Mouse (Mus musculus): ENCODE results near the gene Sema6b. TPM values are rescaled to one million over a fixed set of nuclear protein-coding genes. Genes with fewer than 3 reads are reported as not detected.
A peak's percentile ranks its signal among the peaks of the same experiment; 100 is the strongest.
"Not testable (repeated sequence)": the region's sequence is repeated elsewhere in the genome, so short reads cannot be mapped to it uniquely, and the experiment has no call there.

The Sema6b gene
- total RNA-seq, 2 experiments from 2014 or later: 119 to 123 TPM

DNA sequence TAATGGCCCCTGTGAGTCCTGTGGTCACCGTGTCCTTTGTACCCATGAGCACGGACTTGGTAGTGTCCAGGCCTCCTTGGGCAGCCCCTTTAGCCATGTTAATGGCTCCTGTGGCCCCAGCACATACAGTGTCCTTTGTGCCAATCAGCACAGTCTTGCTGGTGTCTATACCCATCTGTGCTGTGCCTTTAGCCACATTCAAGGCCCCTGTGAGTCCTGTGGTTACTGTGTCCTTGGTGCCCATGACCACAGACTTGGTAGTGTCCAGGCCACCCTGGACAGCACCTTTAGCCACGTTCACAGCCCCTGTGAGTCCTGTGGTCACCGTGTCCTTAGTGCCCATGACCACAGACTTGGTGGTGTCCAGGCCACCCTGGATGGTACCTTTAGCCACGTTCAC lies 35.3 kb downstream of the Sema6b start:
- not testable (repeated sequence) for DNase-seq (ENCODE audit: extremely low spot score in 1 of 2, low spot score in 2 of 2)

GRCm38 (mm10) chr17:56103465-56104285 lies 36.5 kb downstream of the Sema6b start:
- no peak for DNase-seq (ENCODE audit: extremely low spot score in 1 of 2, low spot score in 2 of 2)
- intact Hi-C loops (cut with DNase I): no loop called here

More for the DNA sequence above, 35.3 kb downstream of the Sema6b start:
- intact Hi-C loops (cut with DNase I): not testable (repeated sequence)

DNA sequence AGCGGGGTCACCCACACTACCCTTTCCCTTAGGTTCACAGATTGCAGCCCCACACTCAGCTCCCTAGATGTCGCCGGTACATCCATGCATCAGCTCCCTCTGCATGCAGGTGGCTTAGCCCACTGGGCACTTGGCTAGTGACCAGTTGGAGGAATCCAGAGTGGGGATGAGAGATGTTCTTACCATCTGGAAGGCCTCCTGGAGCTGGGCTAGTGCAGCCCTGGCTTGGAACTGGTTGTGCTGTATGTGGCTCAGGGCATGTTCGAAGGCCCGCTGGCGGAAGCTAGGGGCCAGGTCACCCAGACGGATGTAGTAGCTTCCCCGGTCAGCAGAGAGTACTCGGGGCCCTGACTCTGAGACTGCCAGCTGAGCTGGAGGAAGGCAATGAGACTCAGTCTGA lies 37.2 kb downstream of the Sema6b start:
- intact Hi-C loops (cut with DNase I): no loop called here
- no peak for DNase-seq (ENCODE audit: extremely low spot score in 1 of 2, low spot score in 2 of 2)

DNA sequence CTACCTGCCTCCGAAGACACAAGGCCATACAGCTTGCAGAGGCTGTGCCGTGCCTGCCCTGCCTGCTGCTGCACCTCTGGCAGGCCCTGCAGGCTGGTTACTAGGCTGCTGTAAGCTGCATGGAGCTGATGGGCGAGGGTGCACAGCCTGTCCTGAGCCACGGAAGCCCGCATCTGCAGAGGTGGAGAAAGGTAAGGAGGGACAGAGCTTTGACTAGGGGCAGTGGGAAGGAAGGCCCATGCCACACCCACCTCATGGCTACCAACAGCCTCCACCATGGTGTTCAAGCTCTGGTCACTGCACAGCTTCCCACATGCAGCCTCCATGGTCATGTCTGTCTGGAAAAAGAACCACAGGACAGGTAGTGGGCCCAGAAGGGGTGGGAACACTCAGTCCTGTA lies 38.0 kb downstream of the Sema6b start:
- intact Hi-C loops (cut with DNase I): no loop called here
- DNase-seq (ENCODE audit: extremely low spot score in 1 of 2, low spot score in 2 of 2): no peak

GRCm38 (mm10) chr17:56100811-56101210 lies 39.3 kb downstream of the Sema6b start:
- DNase-seq (ENCODE audit: extremely low spot score in 1 of 2, low spot score in 2 of 2): no peak
- intact Hi-C loops (cut with DNase I): no loop called here

- intact Hi-C loops (cut with DNase I): no loop called here
- DNase-seq (ENCODE audit: extremely low spot score in 1 of 2, low spot score in 2 of 2): no peak
Observed at GRCm38 (mm10) chr17:56098711-56099572, 41.2 kb downstream of the Sema6b start.

DNA sequence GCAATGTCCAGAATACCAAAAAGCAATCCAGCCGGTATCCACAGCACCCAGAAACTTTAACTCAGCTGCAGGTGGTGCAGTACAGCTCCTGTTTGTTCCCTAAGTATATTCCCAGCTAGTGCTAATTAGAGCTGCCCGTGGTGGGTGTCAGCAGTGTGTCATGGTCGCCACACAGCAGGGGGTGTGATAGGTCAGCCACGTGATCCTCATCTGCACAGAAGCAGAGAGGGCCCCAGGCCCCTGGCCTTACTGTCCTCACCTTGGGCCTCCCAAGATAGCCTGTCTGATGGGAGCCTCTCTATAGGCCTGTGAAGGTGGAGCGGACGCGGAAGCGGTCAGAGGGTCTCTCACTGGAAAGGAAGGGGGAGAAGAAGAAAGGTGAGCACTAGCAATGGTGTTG lies 42.0 kb downstream of the Sema6b start:
- intact Hi-C loops (cut with DNase I): no loop called here
- DNase-seq (ENCODE audit: extremely low spot score in 1 of 2, low spot score in 2 of 2): no peak

DNA sequence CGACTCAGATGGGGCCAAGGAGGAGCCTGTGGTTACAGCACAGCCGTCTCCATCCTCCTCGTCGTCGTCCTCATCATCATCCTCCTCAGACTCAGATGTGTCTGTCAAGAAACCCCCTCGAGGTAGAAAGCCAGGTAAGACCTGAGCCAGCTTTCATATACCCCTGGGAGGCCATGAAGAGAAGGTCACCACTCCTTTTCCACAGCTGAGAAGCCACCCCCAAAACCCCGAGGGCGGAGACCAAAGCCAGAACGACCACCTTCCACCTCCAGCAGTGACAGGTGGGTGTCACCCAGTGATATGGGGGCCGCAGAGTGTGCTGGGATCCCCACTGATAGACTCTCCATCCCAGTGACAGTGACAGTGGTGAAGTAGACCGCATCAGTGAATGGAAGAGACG lies 43.3 kb downstream of the Sema6b start:
- intact Hi-C loops (cut with DNase I): no loop called here
- DNase-seq (ENCODE audit: extremely low spot score in 1 of 2, low spot score in 2 of 2): no peak

DNA sequence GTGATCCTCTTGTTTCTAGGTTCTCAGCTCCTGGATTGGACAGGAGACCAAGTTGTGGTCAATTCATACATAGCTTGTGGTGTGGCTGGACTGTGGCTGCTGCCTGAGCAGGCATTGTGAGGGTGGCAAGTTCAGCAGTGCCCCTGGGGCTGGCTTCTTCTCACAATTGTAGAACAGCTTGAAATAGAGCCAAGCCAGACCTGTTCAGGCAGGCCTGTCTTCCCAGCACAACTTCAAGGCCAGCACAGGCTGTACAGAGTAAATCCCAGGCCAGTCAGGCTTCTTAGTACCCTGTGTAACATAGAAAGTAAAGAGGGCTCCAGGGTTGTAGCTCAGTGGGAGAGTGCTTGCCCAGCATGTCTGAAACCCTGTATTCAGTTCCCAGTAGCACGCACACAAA lies 47.3 kb downstream of the Sema6b start:
- intact Hi-C loops (cut with DNase I): no loop called here
- no peak for DNase-seq (ENCODE audit: extremely low spot score in 1 of 2, low spot score in 2 of 2)

DNA sequence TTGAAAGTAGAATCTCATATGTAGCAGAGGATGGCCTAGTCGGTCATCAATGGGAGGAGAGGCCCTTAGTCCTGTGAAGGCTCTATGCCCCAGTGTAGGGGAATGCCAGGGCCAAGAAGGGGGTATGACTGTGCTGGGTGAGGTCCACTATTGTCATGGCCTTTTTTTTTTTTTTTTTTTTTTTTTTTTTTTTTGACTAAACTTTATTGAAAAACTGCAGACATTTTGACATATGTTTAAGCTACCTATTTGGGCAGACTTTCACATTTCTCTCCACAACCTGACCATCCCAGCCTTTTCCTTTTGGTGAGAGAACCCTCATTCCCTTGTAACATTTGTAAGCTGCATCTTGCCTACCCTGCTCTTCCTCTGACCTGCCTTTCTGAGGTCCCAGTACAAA lies 47.8 kb downstream of the Sema6b start:
- intact Hi-C loops (cut with DNase I): no loop called here
- no peak for DNase-seq (ENCODE audit: extremely low spot score in 1 of 2, low spot score in 2 of 2)

DNA sequence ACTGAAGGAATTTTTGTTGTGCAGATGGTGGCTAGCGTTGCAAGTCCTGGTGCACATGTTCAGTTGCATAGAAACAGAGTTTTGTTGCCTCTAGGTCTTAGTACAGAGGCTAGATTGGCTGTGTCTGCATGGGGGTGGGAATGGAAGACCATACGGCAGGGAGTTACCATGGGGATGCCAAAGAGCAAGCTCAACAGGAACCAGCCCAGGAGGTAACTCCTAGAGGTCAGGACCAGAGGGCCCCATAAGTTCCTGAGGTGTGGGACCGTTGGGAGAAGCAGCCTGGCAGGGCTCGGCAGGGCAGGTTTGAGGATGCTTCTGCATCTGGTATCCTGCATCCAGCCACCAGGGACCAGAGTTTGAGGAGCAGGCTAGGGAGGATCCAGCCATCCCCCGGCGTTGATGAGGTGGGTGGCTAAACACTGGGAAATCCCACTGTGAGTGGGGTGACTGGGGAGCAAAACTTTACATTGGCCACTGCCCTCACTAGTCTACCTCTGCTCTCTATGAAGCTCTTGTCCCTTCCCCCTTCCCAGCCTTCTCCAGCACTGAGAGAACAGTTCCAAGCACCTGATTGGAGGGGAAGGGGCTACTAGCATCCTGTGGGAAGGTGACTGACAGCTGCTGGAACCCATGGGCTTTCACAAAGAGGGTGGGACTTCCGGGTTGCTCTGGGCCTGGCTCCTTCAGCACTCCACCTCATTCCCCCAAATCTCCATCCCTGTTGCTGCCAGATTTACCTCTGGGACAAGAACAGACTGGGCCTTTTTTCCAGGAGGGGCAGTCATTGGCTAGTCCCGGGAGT lies 59.2 kb downstream of the Sema6b start:
- DNase-seq (ENCODE audit: extremely low spot score in 1 of 2, low spot score in 2 of 2): peak; percentile 71 to 79
- intact Hi-C loops (cut with DNase I): no loop called here

GRCm38 (mm10) chr17:56079921-56080320 lies 60.2 kb downstream of the Sema6b start:
- DNase-seq (ENCODE audit: extremely low spot score in 1 of 2, low spot score in 2 of 2): peak in 1 of 2 experiments; percentile 47
- intact Hi-C loops (cut with DNase I): no loop called here

DNA sequence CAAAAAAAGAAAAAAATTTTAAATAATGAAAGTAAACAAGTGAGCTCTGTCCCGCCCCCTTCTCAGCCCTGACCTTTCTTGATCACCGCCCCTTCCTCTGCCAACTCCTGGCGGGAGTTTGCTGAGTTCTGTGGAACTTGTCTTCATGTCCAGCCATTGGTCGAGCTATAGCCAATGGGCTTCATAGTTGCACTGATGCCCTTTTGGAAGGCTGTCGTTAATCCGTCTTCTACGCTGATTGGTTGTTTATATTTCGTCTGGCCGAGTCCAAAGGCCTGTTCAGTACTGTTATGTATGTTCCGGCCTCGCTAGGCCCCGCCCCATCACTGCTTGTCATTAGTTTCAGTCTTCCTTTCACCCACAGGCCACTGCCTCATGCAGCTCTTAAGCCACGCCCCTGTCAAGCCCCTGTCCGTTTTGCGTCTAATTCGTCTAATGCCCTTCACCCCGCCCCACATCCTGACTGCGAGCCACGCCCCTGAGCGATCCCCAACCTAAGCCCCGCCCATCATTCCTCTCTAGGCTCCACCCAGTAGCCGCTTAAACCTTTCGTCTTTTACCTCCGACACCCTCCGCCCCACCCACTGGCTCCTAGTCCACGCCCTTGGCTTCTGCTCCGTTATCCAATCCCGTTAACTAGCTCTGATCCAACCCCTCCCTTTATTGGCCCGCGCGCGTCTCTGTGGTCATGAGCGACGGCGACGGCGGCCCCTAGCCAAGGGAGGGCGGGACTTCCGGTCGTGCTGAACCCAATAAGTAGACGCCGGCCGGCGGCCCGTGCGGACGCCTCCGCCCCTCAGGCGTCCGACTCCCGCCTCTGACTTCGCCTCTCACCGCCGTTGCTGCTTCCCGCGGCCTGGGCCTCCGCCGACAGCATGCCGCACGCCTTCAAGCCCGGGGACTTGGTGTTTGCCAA lies 61.0 kb downstream of the Sema6b start, which contains the start of gene Hdgfl2:
Gene Hdgfl2, plus strand, starts transcription at position 755 of the 916 bp plus-strand sequence.
- DNase-seq (ENCODE audit: extremely low spot score in 1 of 2, low spot score in 2 of 2): peak; percentile 100
- intact Hi-C loops (cut with DNase I): no loop called here

GRCm38 (mm10) chr17:56078361-56078760 lies 61.8 kb downstream of the Sema6b start:
- intact Hi-C loops (cut with DNase I); DNase-seq (ENCODE audit: extremely low spot score in 1 of 2, low spot score in 2 of 2): not testable (repeated sequence)

DNA sequence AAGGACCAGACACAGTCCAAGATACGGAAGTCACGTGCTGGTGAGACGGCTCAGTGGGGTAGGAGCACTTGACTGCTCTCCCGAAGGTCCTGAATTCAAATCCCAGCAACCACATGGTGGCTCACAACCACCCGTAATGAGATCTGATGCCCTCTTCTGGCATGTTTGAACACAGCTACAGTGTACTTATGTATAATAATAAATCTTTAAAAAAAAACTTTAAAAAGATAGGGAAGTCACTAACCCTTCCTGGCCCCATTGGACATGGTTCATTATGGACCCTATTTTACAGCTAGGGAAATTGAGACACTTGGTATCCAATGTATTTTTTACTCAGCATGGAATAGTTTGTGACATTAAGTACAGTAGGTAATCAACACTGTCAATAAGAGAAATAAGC lies 62.6 kb downstream of the Sema6b start:
- intact Hi-C loops (cut with DNase I): no loop called here
- no peak for DNase-seq (ENCODE audit: extremely low spot score in 1 of 2, low spot score in 2 of 2)

DNA sequence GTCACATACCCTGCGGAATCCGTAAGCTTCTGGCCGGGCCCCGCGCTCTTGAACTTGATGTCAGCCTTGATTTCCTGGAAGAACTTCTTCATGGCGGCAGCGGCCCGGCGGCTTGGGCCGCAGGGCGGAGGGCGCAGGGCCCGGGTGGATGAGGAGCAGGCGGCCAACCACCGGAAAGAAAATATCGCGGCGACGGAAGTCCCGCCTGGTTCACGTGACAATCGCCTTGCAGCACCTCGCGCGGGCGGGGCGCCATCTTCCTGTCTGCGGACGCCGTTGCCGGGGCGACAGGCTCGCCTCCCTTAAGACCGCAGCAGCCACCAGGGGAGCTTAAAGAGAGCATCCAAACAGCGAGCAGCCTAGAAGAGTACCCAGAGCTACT lies 65.3 kb downstream of the Sema6b start, which contains the start of gene Ubxn6:
Gene Ubxn6, minus strand, starts transcription at position 202 of the 382 bp plus-strand sequence.
- intact Hi-C loops (cut with DNase I): no loop called here
- peak; percentile 96 to 100 for DNase-seq (ENCODE audit: extremely low spot score in 1 of 2, low spot score in 2 of 2)

DNA sequence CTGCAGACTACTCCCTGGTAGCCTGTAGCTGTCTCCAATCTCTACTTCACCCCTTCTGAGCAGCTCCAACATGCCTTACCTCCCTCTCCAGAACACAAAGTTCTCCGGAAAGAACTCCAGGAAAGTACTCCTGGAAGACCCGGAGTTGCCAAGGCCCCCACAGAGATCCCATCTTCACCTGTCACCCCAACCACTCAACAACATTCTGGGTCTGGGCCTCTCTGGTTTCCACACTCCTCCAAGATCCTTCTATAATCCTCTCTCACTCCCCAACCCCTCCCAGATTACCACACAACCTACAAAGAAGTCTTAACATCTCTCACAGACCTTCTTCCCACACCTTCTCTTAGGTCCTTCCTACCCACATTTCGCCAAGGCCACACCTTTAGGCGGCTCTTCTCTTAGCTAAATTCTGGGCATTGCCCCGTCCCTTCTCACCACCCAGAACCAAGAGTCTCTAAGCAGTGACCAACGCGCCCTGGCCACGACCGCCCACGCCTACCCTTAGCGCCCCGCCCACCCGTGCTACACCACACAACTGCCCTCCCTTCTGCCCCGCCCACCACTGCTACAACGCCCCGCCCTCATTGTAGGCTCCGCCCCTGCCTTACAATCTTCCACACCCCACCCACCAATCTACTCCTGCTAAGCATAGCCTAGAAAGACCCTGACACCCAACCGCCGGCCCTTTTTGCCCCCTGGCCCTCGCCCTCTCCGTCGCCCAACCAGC lies 65.9 kb downstream of the Sema6b start:
- intact Hi-C loops (cut with DNase I): no loop called here
- peak; percentile 53 to 90 for DNase-seq (ENCODE audit: extremely low spot score in 1 of 2, low spot score in 2 of 2)

All from left cerebral cortex, postnatal 10 days (tissue).